Mouse (Mus musculus) stomach, postnatal 0 days (tissue): ENCODE results near the gene Col23a1.

Experiments used
- CTCF ChIP-seq: IDR thresholded peaks from 2 replicates; pipeline ENCODE4 v1.5.1; 2016; ENCODE audit warnings: antibody characterized with exemption, low read depth, mild to moderate bottlenecking, moderate library complexity
- EP300 ChIP-seq: optimal IDR thresholded peaks from 2 replicates; pipeline ENCODE3; 2016; ENCODE audit warnings: antibody characterized with exemption

GRCm38 (mm10) chr11:51406531-51406930 lies 116.8 kb downstream of the Col23a1 start:
- TF ChIP-seq CTCF (no peak), EP300 (no peak)
